In genomic region chr15:99651163-99651872, GRCm38 (mm10) we compare ENCODE assay signal across 7 mouse cellular contexts. TPM values are rescaled to one million over a fixed set of nuclear protein-coding genes. Genes with fewer than 3 reads are reported as not detected.
DNase-seq lines count a peak whose midpoint lies in the region; ATAC-seq lines count a peak whose summit lies in the region.

Gene Racgap1 (minus strand): TSS chr15:99651656.

- intact Hi-C loops in gastrocnemius, postnatal 36 days (cut with DNase I) = no loop called here
- intact Hi-C loops in left cerebral cortex, postnatal 25 days (cut with DNase I) = no loop called here

- peak within 1 kb of the TSS; percentile 90 for H3K4me3 ChIP-seq in intestine, embryonic 15.5 days (replicated peaks)
- peak within 1 kb of the TSS; percentile 98 for H3K4me3 ChIP-seq in midbrain, embryonic 10.5 days

- H3K4me1 ChIP-seq in intestine, embryonic 15.5 days (replicated peaks) = peaks cover 31% of the 10 kb centered on the region
- H3K4me1 ChIP-seq in midbrain, embryonic 10.5 days = peaks cover 75% of the 10 kb centered on the region

- H3K36me3 ChIP-seq in intestine, embryonic 15.5 days = no peaks in the 10 kb centered on the region
- no peaks in the 10 kb centered on the region; the same call in 1 of the 2 replicates for H3K36me3 ChIP-seq in midbrain, embryonic 10.5 days

- H3K9me3 ChIP-seq in intestine, embryonic 15.5 days = no peaks in the 10 kb centered on the region
- H3K9me3 ChIP-seq in midbrain, embryonic 10.5 days (replicated peaks) = no peaks in the 10 kb centered on the region

- H3K9ac ChIP-seq in intestine, embryonic 15.5 days = peak within 1 kb of the TSS; percentile 79

- H3K4me2 ChIP-seq in intestine, embryonic 15.5 days (replicated peaks) = peak within 1 kb of the TSS; percentile 77

- peak within 1 kb of the TSS; percentile 48; the same call in 1 of the 2 replicates for H3K27ac ChIP-seq in intestine, embryonic 15.5 days
- peak within 1 kb of the TSS; percentile 97 for H3K27ac ChIP-seq in midbrain, embryonic 10.5 days (replicated peaks)

- under 1% methylated on average over 48 of the region's 68 CpGs for WGBS in intestine, embryonic 15.5 days
- under 1% methylated on average over 68 of the region's 68 CpGs for WGBS in midbrain, embryonic 10.5 days

- peak; percentile 95 for DNase-seq in adrenal gland, adult 2 months
- peak; percentile 96 for DNase-seq in embryo, embryonic 11.5 days (ENCODE audit: low read depth, low spot score)
- DNase-seq in gastrocnemius, postnatal 36 days = peak; percentile 95 to 97
- peak; percentile 96 to 98 for DNase-seq in left cerebral cortex, postnatal 25 days (ENCODE audit: low spot score in 2 of 2)
- DNase-seq in midbrain, embryonic 10.5 days (ENCODE audit: low spot score) = peak; percentile 96
- peak; percentile 94 for DNase-seq in right cerebral cortex, postnatal 4 days

- ATAC-seq in intestine, embryonic 15.5 days = peak; percentile 97

- peaks cover 12% of the 10 kb centered on the region; the same call in 1 of the 2 replicates for H3K27me3 ChIP-seq in intestine, embryonic 15.5 days (replicated peaks)
- peaks cover 43% of the 10 kb centered on the region for H3K27me3 ChIP-seq in midbrain, embryonic 10.5 days (ENCODE audit: low read depth, poor library complexity, severe bottlenecking)

RNA-seq across cellular contexts. Expression of gene Racgap1, which starts in this region (rescaled TPM):
- total RNA-seq in adrenal gland, adult 2 months (2021) = 1 to 10 TPM; 2.8 to 3.7 TPM
- polyA plus RNA-seq in adrenal gland, adult 2 months (2012; rRNA removed) = 2.6 and 2.7 TPM in 2 replicates
- 1 to 10 TPM; 1.9 to 2.4 TPM for total RNA-seq in gastrocnemius, postnatal 36 days (2021)
- 108 and 120 TPM in 2 replicates for polyA plus RNA-seq in intestine, embryonic 15.5 days (2015; fragmentation: Nextera tagmentation; extraction: Ambion mirVana)
- total RNA-seq in left cerebral cortex, postnatal 25 days (2021) = 1 to 10 TPM; 6.8 to 9.2 TPM
- 208 and 239 TPM in 2 replicates for polyA plus RNA-seq in midbrain, embryonic 10.5 days (2016; fragmentation: Nextera tagmentation; extraction: Ambion mirVana)

Comparison
In these comparisons a context has a peak if more than half of its experiments do, and no peak if none do; other contexts are left out.
1. Peak in every context shown above with its lines: DNase-seq, ATAC-seq, H3K4me3 ChIP-seq and H3K27ac ChIP-seq.
2. RNA of gene Racgap1 (polyA plus RNA-seq): 208 to 239 TPM in midbrain, embryonic 10.5 days and 108 to 120 TPM in intestine, embryonic 15.5 days; 2.6 to 2.7 TPM in adrenal gland, adult 2 months; every median in the first group is over 10 times any median in the second.